Mouse (Mus musculus) megakaryocyte progenitor cell, adult 5-6 weeks (primary cell): ENCODE measurements at regions not wholly inside any gene's neighbourhood (a gene's known extent, or its start where the extent isn't known, plus 50 kb on each side); places are given as distances from the start of the nearest gene placed in this dataset.
"Not testable (repeated sequence)": the region's sequence is repeated elsewhere in the genome, so short reads cannot be mapped to it uniquely, and the experiment has no call there.

Source experiments
- ATAC-seq: replicated peaks from 2 replicates; pipeline ENCODE4 v1.8.0; 2016; ENCODE audit warnings: mild to moderate bottlenecking, moderate TSS enrichment, inconsistent platforms; ENCODE audit not compliant: poor library complexity

DNA sequence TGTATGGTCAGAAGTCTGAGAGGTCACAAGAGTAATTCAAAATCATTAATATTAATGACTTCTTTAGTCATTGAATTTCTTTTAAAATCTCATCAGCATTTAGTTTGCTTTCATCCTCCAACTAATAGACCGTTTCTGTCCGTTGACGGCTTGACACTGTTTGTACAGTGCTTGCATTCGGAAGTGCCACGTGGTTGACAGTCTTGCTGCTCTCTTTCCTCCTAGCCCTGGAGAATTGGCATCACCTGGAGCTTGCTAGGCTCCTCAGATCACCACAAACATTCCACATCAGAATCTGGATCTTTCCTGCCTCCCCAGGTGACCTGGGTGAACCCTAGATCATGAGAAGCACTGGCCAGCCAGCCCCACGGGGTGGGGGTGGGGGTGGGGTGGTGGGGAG is 192.3 kb upstream of the Ccdc54 start:
- ATAC-seq, result no peak

DNA sequence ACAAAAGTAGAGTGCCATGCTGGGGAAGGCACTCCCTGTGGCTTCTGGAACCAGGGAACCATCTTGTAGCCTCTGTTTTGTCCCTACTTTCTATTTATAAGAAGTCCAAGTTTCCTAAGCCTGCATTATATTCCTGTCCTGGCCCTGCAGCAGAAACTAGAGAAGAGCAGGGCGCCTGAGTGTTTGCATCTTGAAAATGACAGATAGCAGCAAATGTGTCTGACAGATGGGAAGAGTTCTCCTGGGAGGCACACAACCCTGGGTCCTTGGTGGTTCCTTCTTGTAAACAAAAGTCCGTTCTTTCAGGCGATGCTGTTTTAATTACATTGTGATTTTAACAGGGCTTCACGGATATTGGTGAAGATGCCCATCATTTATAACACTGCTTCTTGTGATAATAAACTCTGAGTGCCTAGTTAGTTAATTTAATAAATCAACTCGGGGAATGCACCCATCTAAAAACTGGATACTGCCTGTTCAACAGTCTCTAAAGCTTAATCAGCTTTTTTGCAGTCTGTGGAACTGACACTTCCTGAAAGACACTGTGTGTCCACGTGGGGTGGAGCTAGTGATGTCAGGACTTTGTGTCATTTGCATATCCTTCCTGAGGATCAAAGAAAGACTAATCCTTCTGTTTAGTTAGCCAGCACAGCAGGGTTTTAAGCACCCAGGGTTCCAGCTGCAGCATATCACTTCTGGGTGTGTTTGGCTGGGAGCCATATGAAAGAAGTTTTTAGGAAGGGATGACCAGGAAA is 188.3 kb upstream of the Ccdc54 start:
- ATAC-seq, result peak; percentile 74

DNA sequence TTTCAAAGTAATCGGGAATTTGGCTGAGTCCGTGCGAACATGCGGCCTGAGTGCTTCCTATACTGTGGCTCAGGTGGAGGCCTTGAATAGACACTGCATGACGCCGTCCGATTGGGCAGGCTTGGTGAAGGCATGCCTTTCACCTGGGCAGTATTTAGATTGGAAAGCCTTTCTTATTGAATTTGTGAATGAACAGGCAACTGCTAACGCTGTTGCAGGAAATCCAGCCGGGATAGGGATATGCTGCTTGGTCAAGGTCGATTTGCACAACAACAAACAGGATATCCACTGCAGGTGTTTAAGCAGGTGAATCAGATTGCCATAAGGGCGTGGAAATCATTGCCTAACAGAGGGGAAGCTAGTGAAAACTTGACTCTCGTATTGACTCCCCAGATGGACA is 183.7 kb upstream of the Ccdc54 start:
- ATAC-seq, result not testable (repeated sequence)

DNA sequence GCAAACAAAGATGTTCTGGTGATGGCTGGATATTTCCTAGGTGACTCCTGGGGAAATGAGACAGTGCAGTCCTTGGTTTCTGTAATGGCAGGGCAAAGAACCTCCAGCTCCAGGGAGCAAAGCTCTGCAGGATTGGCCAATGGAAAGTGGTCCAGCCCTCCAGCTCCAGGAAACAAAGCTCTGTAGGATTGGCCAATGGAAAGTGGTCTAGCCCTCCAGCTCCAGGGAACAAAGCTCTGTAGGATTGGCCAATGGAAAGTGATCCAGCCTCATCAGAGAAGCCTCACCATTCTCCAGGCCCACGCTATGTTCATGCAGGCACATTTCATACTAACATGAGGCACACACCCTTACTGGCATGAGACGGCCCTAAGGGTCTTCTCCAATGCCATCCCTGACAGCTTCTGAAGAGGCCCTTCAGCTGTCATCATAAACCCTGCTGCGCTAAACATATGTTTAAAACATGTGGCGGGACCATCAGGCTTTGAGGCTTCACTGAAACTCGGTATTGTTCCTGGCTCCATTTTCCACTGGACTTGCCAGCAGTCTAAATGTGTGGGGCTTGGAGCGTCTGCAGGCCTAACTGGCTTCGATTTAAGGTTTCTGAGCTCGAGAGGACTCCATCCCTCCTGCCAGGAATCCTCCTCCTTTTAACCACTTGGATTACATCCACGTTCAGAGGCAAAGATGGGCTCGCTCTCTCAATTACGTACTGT is 175.3 kb upstream of the Ccdc54 start:
- ATAC-seq, result no peak

DNA sequence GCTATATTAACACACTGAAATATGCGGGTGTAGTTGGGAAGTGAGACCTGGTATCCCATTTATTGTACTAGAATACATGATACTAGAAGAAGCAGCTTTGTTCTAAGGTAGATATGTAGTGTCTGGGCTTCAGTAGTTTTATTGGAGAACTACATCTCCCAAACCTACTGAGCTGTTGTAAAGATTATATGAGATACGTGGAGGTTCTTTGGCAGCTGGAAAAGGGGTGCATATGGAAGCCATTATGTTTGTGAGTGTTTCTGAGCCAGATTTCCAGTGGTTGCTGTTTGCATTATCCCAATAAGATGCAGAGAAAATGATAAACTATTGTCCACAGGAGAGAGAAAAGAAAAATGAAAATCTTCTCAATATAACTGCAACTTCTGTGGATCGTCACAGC is 171.1 kb upstream of the Ccdc54 start:
- no peak for ATAC-seq

DNA sequence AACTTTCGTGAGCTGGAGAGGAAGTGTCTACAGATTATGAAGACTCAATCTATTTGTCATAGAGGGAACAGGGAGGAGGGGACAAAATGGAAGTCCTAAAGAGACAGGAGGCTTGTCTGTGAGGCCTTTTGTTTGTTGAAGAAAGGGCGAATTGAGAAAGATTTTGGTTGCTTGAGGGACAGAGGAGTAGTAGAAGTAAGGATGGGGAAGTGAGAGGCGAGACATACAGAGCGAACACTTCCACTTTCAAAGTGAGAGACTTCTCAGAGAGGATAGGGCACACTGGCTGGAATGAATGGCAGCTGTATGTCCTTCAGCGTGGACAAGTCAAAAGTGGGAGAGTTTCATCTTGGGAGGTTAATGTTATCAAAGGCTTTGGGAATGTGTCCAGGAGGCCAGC is 169.0 kb upstream of the Ccdc54 start:
- ATAC-seq, result peak; percentile 86

DNA sequence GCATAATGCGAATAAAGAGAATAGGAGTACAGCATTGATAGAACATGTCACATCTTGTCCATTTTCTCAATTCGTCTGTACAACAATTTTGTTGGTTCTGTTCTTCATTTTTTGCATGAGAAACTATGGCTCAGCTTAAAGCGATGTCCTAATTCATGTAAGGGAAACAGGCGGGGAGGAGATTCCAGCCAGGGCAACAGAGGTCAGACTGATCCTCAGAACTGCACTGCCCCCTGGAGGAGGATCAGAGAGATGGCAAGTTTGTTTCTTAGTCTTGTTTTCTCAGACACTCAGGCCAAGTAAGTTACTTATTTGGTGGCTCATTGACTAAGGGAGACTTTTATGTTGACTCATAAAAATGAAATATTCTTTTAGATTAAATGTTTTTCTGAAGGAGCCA is 165.7 kb upstream of the Ccdc54 start:
- peak; percentile 87 for ATAC-seq

DNA sequence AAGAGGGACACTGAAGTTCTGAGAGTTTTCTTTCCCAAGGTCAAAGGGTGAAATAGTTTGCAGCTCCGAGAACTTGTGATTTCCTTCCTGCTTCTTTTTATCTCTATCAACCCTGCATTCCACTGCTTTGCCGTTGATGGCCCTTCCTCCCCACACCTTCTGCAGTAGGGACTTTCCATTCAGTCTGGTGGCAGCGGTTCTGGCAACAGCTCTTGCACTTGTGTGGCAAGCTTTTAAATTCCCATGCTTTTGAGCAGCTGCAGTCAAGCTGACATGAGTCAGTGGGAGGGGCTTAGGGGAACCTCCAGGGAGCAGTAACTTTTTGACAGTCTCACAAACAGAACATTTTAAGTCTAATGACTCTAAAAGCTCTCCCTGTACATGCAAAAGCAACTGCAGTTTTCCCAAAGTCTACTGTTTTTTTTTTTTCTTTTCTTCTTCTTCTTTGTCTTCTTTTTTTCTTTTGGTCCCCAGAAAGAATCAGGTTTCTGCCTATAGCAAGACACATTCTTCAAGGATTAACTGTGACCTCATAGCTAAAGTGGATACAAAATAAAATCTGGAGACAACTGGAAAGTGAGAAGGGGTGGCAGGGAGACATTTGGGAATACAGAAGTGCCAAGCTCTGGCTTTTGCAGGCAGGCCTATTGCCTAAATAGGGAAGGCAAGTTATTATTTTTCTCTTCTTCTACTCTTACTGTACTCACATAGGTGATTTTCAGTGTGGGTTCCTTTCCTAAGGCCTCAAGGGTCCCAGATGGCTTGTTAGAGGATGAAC is 162.8 kb upstream of the Ccdc54 start:
- peak; percentile 62 for ATAC-seq

DNA sequence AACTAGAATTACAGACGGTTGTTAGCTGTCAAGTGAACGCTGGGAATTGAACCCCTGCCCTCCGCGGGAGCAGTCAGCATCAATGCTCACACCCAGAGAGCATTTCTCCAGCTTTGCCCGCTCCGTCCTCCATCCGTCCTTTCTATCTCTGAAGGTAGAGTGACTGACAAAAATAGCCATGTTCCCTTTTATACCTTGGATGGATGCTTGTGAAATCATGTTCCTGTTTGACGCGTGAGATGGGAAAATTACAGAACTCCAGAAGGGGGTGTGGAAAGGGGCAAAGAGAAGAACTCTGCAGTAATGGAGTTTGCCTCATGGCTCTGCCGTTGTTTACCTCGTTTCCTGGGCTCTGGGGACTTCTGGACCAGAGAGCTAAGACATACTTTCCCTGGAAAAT is 162.1 kb upstream of the Ccdc54 start:
- peak; percentile 38; the same call in 1 of the 2 replicates for ATAC-seq

DNA sequence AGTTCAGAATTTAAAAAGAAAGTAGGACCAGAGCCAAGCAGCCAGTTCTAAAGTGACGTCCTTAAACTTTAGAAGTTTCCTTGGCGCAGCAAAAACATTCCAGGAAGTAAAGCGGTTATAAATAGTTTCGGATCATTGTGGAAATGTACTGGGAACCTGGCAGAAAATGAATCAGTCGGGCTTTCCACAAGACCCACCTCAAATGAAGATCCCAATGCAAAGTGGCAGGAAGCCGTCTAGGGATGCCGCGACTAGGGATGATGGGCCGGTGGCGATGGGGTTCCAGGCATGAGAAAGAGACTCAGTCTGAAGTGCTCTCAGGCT is 161.3 kb upstream of the Ccdc54 start:
- ATAC-seq, result no peak

DNA sequence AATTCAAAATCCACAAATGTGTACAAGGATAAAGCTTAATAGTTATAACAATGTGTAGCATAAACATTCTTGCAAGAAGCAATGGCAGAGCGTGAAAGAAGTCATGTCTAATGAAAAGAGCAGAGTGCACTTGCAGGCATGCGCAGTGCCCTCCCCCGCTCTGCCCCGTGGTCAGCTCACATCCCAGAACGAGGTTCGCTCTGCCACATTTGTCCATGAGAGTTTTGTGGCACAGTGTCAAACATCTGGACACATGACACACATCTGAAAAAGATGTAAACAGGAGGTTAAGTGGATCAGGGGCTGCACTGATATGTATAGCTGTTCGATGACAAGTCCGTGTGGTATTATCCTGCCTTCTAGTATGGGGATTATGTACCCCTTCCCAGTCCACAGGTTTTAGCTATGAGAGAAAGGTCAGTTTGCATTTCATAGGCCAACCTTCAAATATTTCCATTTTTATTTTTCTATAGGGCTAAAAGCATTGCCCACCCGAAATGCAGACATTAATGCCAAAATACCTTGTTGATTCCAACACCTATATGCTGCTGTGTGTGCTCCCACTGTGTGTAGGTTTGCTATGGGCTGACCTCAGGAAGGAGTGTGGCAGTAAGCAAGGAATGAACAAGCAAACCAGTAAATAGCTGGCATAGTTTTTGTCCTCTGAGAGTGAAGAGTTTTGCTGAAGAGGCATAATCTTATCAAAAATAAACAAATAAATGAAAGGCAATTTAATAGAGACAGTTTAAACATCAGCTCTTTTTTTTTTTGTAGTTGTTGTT is 160.7 kb upstream of the Ccdc54 start:
- no peak for ATAC-seq

DNA sequence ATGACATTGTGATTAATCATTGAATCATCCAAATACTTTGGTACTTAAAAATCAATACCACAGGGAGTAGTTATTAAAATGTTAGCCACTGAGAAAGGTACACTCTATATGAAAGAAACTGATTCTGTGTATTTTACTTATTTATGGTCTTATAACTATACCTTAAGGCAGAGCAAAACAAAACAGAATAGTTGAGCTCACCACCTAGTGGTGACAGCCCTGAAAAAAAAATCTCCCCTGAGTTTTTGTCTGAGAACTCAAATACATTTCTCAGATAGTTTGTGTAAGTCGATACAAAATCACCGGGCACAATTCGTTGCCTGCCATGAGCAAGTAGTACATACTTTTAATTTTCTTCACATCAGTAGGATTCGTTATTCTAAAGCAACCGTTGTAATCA is 156.7 kb upstream of the Ccdc54 start:
- ATAC-seq, result no peak

DNA sequence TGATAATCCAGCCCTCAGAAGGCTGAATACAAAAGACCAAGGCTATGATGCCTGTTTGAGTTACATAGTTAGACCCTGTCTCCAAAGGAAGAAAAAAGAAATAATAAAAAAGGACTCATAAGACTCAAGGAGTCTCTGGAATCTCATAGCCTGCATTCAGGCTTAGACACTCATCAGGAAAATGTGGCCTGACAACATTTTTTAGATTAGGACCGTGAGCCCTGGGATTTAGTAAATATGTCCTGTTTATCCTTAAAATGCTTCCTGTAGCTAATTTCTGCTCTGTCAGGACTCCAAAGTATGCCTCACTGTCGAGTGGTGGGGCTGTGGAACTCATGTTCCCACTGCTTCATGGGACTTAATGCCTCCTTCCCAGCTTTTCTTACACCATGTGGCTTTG is 154.8 kb upstream of the Ccdc54 start:
- ATAC-seq, result no peak

DNA sequence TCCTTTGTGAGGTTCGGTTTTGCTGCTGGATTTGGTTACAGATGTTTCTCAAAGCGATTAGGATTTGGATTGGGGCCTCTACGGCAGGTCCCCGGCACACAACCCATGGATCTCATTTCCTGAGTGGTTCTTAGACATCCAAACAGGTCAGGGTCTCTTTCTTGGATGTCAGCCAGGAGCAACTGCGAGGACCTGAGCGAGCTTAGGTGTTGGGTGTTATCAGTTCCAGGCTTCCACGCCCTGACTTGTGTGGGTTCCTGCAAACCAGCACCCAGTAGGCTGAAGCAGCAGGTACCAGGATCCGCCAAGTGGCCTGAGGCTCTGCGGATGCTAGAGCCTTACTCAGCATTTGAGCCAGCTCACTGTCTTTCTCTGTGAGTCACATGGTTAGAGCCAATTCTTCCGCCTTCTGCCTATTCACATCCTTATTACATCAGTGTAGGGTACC is 146.5 kb upstream of the Ccdc54 start:
- ATAC-seq, result peak; percentile 42

DNA sequence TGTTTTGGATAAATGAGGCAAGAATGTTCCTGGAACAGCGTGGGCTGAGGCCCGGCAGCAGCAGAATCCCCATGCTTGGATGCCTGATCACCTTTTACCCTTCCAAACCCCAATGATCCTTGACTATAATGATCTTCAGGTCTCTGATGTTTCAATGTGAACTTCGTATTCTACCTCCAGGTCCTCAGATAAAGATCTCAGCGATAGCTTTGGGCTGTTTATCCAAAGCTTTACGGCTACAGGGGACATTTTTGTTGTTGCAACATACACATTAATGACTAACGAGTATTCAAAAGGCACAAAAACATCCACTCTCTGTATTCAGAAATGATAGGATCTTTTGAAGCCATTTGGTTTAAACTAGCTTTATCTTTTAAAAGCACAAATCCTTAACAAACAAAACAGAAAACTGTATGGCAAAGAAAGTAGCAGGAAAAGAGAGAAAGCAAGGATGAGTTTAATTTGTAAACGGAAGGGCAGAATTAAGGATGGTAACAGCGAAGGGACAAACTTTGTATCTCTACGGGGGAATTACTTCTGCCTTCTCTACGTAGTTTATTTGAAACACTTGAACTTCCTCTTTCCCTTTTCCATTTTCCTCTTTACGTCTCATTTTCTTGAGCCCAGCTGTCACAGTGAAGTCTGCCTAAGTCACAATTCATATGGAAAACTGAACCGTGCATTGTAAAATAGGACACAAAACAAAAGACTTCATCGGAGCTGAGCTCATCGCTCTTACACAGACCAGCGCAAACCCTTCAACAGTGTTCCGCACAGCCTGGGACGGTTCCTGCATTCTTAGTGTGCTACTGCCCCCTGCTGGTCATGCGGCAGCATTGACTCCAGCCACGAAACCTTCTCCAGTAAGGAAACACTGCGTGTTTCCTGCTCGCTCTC is 145.4 kb upstream of the Ccdc54 start:
- ATAC-seq, result peak; percentile 78

DNA sequence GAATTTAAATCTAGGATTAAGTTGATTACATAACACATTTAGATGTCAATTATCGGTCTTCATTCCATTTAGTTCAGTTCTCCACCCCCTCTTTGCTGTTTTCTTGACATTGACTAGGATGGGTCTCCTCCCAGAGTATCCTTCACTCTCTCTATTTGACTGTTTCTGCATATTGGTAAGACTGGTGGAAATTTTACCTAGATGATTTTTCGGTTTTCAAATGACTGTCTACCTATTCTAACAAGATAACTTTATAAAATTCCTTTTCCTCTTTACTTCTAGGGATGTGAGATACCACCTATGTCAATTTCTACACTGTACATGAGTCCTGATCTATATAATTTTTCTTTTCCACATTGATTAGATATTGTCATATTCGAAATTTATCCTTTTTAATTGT is 142.4 kb upstream of the Ccdc54 start:
- no peak for ATAC-seq

DNA sequence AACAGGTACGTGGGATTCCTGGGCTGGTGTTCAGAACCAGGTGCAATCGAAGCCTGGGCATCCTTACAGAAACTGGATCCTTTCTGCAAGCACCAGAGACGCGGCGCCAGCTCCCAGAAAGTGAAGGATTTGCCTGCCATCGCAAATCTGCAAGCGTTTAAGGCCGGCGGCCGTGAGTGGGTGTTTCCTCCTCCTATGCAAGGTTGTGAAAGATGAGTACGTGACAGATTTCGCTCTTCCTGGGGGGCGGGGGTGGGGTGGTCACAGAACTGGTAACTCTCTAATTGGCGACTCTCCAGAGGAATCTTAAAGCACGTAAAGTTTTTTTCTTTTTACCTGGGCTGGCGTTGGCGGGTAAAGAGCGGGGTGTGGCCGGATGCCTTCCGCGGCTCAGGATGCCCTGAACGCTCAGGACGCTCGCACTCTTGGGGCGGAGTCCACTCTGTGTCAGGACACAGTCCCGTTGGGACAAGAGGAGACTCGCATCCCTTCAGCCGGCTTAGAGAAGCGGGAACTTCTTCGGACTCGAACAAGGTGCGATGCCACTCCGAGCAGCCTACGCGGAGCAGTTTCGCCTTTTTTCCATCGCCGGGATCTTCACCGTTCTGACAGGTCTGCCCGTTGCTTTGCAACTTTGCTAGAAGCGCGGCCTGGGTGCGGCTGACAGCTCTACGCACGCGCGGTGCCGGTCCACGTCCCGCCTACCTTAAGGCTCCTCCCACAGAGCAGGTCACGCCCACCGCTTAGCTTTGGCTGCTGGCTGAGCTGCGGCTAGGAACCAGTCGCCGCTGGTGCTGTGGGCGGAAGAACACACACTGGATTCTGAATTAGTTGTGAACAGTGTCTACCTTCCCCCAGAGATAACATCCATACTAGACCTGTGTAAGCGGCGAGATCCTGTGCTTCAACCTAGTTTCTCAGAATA is 141.4 kb upstream of the Ccdc54 start:
- ATAC-seq, result peak; percentile 82

DNA sequence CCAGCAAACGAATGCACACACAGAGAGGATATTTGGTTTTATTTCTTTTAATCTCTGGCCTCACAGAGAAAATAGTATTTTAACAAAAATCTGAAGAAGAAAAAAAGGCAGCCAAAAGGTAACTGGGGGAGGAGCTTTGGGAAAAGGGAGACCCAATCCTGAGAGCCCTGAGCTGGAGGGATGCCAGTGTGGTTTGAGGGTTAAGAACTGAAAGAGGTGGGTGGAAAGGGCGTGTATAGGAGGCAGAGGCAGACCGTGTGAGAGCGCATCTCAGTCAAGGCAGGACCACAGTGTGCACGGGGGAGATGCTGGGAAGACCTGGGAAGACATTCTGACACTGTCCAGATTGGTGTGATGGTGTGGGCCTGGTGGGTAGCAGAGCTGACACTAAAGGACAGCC is 138.4 kb upstream of the Ccdc54 start:
- ATAC-seq, result no peak; the same call in 1 of the 2 replicates

DNA sequence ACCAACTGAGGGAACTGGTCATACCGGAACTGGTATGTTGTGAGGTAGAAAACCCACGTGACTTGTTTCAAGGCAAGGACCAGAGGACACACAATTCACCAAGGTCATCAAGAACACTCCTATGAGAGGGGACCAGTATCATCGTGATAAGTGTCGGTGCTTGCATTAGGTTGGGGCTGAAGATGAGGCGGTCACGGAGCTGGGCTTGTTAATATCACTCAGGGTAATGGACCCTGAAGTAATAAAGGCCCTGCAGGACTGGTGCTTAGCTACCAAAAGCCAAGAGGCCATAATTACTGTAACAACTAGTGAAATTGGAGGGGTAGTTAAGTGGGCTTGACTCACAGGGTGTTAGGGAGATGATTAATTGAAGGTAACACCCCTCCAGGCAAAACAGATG is 132.2 kb upstream of the Ccdc54 start:
- no peak for ATAC-seq
